Mouse (Mus musculus) spleen, postnatal 4 days (tissue): Measurements from ENCODE around the gene Kirrel.
A peak's percentile ranks its signal among the peaks of the same experiment; 100 is the strongest.

Source experiments
- DNase-seq, 2 experiments: peaks; one replicate each; pipeline ENCODE4 v3.0.0; 2022; ENCODE audit warnings: low spot score in 2 of 2

Gene Kirrel

GRCm38 (mm10) chr3:87079301-87079700 is 95.2 kb downstream of the Kirrel start:
- DNase-seq, result no peak

GRCm38 (mm10) chr3:87077681-87078080 is 96.9 kb downstream of the Kirrel start:
- DNase-seq, result no peak

- DNase-seq, result no peak
These were observed 97.6 kb downstream of the Kirrel start for GRCm38 (mm10) chr3:87076899-87077298.

- DNase-seq, result no peak
These were observed 98.4 kb downstream of the Kirrel start for GRCm38 (mm10) chr3:87076161-87076560.

GRCm38 (mm10) chr3:87072612-87073515 is 101.7 kb downstream of the Kirrel start:
- peak in 1 of 2 experiments; percentile 42 for DNase-seq

GRCm38 (mm10) chr3:87072191-87072590 is 102.4 kb downstream of the Kirrel start:
- DNase-seq, result peak in 1 of 2 experiments; percentile 24

- DNase-seq, result no peak
These were observed 107.1 kb downstream of the Kirrel start for GRCm38 (mm10) chr3:87067396-87067975.

- no peak for DNase-seq
These were observed 120.6 kb downstream of the Kirrel start for GRCm38 (mm10) chr3:87053939-87054338.

GRCm38 (mm10) chr3:87047801-87048200 is 126.7 kb downstream of the Kirrel start:
- DNase-seq, result no peak

GRCm38 (mm10) chr3:87041733-87042132 is 132.8 kb downstream of the Kirrel start:
- DNase-seq, result no peak

- no peak for DNase-seq
These were observed 136.0 kb downstream of the Kirrel start for GRCm38 (mm10) chr3:87038500-87038899.

- peak in 1 of 2 experiments; percentile 52 for DNase-seq
These were observed 140.5 kb downstream of the Kirrel start for GRCm38 (mm10) chr3:87034061-87034460.

- DNase-seq, result peak; percentile 54 to 82
These were observed 141.2 kb downstream of the Kirrel start for GRCm38 (mm10) chr3:87033357-87033756.

GRCm38 (mm10) chr3:87030855-87031254 is 143.7 kb downstream of the Kirrel start:
- peak; percentile 41 to 76 for DNase-seq
